Mouse (Mus musculus) lung, postnatal 0 days (tissue): ENCODE results near the gene Rer1. TPM values are rescaled to one million over a fixed set of nuclear protein-coding genes. Genes with fewer than 3 reads are reported as not detected.
"Not testable (repeated sequence)": the region's sequence is repeated elsewhere in the genome, so short reads cannot be mapped to it uniquely, and the experiment has no call there.

Experiments
- ATAC-seq: fragments of 200-750 bp; cut with Nextera tagmentation; 2 replicates; pipeline ENCODE4 v1.8.0; 2017; ENCODE audit warnings: moderate library complexity
- DNase-seq: peaks from one replicate; pipeline ENCODE4 v3.0.0-alpha.2; 2016; ENCODE audit warnings: low spot score
- H3K27ac ChIP-seq: fragments of 300-500 bp; sonication (generic); 2 replicates; pipeline ENCODE4 v1.5.1; 2014; ENCODE audit warnings: antibody characterized with exemption, mild to moderate bottlenecking, low read length, mixed read lengths
- H3K27me3 ChIP-seq: fragments of 300-500 bp; sonication (generic); replicated peaks from 2 replicates; pipeline ENCODE4 v1.6.1; 2014; ENCODE audit warnings: low read length, mixed read lengths; ENCODE audit not compliant: insufficient read depth
- H3K36me3 ChIP-seq: fragments of 300-500 bp; sonication (generic); 2 replicates; pipeline ENCODE4 v1.6.1; 2014; ENCODE audit warnings: low read length, mixed read lengths; ENCODE audit not compliant: insufficient read depth
- H3K4me1 ChIP-seq: fragments of 300-500 bp; sonication (generic); 2 replicates; pipeline ENCODE4 v1.6.1; 2014; ENCODE audit warnings: antibody characterized with exemption, low read depth, low read length, mixed read lengths; ENCODE audit not compliant: insufficient read depth
- H3K4me2 ChIP-seq: fragments of 300-500 bp; sonication (generic); replicated peaks from 2 replicates; pipeline ENCODE4 v1.6.1; 2014; ENCODE audit warnings: low read depth, mild to moderate bottlenecking, low read length, moderate library complexity, mixed read lengths
- H3K4me3 ChIP-seq: fragments of 300-500 bp; sonication (generic); 2 replicates; pipeline ENCODE4 v1.5.1; 2014; ENCODE audit warnings: low read depth, low read length
- H3K9ac ChIP-seq: fragments of 300-500 bp; sonication (generic); replicated peaks from 2 replicates; pipeline ENCODE4 v1.6.1; 2014; ENCODE audit warnings: low read depth, mild to moderate bottlenecking
- H3K9me3 ChIP-seq: fragments of 300-500 bp; sonication (generic); 2 replicates; pipeline ENCODE4 v1.6.1; 2016; ENCODE audit warnings: low read length, mixed read lengths
- CTCF ChIP-seq: IDR thresholded peaks from 2 replicates; pipeline ENCODE4 v1.5.1; 2016; ENCODE audit warnings: antibody characterized with exemption, mild to moderate bottlenecking
- EP300 ChIP-seq: IDR thresholded peaks from 2 replicates; pipeline ENCODE4 v1.6.1; 2016; ENCODE audit warnings: antibody characterized with exemption, mild to moderate bottlenecking, control low read depth
- WGBS: fragments of 180-500 bp; shearing (Covaris S2); extraction: QIAGEN DNeasy Blood & Tissue Kit; methylation state at CpG from one replicate; pipeline ENCODE4 v1.1.7; 2014; 5-methylcytosine and 5-hydroxymethylcytosine counted together
- polyA plus RNA-seq: library from polyadenylated mRNA; unstranded; fragments of >200 nt; fragmentation: Nextera tagmentation; extraction: Ambion mirVana; gene quantifications from 2 replicates; pipeline ENCODE4 v1.2.1, GENCODE M21; 2015

The Rer1 gene
- polyA plus RNA-seq, 1 experiment from 2014 or later, result 156 TPM

GRCm38 (mm10) chr4:155079666-155080065 lies 6.5 kb downstream of the Rer1 start:
- 64% methylated on average over 6 of the region's 6 CpGs for WGBS
- Histone ChIP-seq H3K36me3 (peaks cover 26% of the 10 kb centered on the region), H3K9me3 (no peaks in the 10 kb centered on the region), H3K27ac (no peak overlapping the region), H3K4me2 (no peak overlapping the region), H3K4me1 (peaks cover 4% of the 10 kb centered on the region; the same call in 1 of the 2 replicates), H3K4me3 (no peak overlapping the region), H3K9ac (no peak overlapping the region), H3K27me3 (no peaks in the 10 kb centered on the region)
- ATAC-seq (no peak), DNase-seq (no peak)
- TF ChIP-seq EP300 (no peak), CTCF (no peak)

- ATAC-seq, result peak; percentile 46
- peak; percentile 29 for DNase-seq
- not testable (repeated sequence) for H3K9me3 ChIP-seq, H3K4me3 ChIP-seq, H3K9ac ChIP-seq, H3K4me2 ChIP-seq, H3K4me1 ChIP-seq, H3K27ac ChIP-seq, H3K27me3 ChIP-seq
- H3K36me3 ChIP-seq, result peaks cover 26% of the 10 kb centered on the region
- 71% methylated on average over 10 of the region's 10 CpGs for WGBS
These were observed 7.4 kb downstream of the Rer1 start for GRCm38 (mm10) chr4:155078808-155079207.

DNA sequence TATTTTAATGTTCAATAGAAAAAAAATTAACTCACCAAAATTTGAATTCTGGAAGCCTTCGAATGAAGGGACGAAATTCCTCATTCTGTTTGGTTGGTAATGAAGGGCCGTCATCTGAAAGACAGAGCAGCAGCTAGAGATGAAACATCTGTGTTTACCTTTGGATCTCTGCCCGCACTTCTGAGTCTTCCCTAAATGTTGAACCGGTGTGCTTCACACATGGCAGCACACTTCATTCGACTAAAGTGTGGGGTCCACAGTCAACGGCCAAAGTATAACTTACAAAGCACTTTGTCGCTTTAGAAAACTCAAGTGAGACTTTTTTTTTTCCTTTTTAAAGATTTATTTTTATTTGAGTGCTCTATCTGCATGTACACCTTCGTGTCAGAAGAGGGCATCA lies 9.5 kb downstream of the Rer1 start:
- WGBS, result 48% methylated on average over 9 of the region's 9 CpGs
- Histone ChIP-seq H3K4me1 (no peaks in the 10 kb centered on the region), H3K36me3 (peaks cover 40% of the 10 kb centered on the region), H3K9ac (no peak overlapping the region), H3K27me3 (no peaks in the 10 kb centered on the region), H3K27ac (no peak overlapping the region), H3K9me3 (no peaks in the 10 kb centered on the region), H3K4me3 (no peak overlapping the region), H3K4me2 (no peak overlapping the region)
- DNase-seq (no peak), ATAC-seq (no peak)
- TF ChIP-seq EP300 (no peak), CTCF (no peak)

DNA sequence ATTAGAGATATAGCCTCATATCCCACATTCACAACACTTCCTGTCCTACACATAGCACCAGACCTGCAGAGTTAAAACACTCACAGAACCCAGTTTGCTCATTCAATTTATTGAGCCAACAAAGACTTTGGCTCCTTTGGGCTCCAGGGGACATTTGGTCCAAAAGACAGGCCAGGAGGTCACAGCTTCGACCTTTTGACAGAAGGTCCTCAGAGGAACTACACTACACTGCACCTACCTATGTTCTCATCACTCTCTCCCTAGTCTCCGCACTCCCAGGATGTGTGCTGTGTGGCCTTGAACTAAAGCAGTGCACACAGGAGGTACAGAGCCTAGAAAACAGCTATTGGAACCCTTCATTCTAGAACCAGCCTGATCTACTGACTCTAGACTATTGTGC lies 10.4 kb downstream of the Rer1 start:
- ATAC-seq, result no peak

DNA sequence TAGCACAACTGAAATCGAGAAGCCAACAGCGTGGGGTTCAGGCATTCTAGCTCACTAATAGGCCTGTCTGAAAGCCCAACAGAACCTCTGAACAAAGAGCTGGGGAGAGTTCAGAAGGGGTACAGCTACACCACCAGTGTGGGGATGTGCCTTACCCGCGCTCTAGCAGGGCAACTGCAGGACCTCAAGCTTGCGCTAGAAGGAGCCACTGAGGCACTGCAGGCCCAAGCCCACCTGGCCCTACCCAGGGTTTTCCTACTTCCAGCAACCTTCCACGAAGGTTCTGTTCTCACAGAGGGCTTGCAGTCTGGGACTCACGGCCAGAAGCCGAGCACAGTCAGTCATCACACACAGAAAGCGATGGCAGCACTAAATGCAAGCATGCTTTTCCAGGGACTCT lies 11.0 kb downstream of the Rer1 start:
- H3K4me2 ChIP-seq, result no peak overlapping the region
- no peak for ATAC-seq
- no peak overlapping the region for H3K4me3 ChIP-seq
- 91% methylated on average over 9 of the region's 9 CpGs for WGBS
- H3K27me3 ChIP-seq, result no peaks in the 10 kb centered on the region
- no peak for TF ChIP-seq EP300
- peak; percentile 25; the same call in 1 of the 2 replicates for TF ChIP-seq CTCF
- H3K9ac ChIP-seq, result no peak overlapping the region
- H3K36me3 ChIP-seq, result peaks cover 49% of the 10 kb centered on the region
- no peaks in the 10 kb centered on the region for H3K9me3 ChIP-seq
- no peak for DNase-seq
- H3K4me1 ChIP-seq, result no peaks in the 10 kb centered on the region
- H3K27ac ChIP-seq, result no peak overlapping the region

More for the DNA sequence above, 10.4 kb downstream of the Rer1 start:
- Histone ChIP-seq H3K4me3 (no peak overlapping the region), H3K27ac (no peak overlapping the region), H3K9me3 (no peaks in the 10 kb centered on the region), H3K36me3 (peaks cover 47% of the 10 kb centered on the region), H3K4me2 (no peak overlapping the region), H3K9ac (no peak overlapping the region), H3K4me1 (no peaks in the 10 kb centered on the region), H3K27me3 (no peaks in the 10 kb centered on the region)
- WGBS, result 95% methylated on average over 2 of the region's 2 CpGs
- no peak for TF ChIP-seq EP300
- no peak for TF ChIP-seq CTCF
- no peak for DNase-seq

GRCm38 (mm10) chr4:155074418-155074817 lies 11.8 kb downstream of the Rer1 start:
- WGBS, result 70% methylated on average over 9 of the region's 9 CpGs
- DNase-seq (no peak), ATAC-seq (no peak)
- Histone ChIP-seq H3K36me3 (peaks cover 50% of the 10 kb centered on the region), H3K4me1 (no peaks in the 10 kb centered on the region), H3K9ac (no peak overlapping the region), H3K4me3 (no peak overlapping the region), H3K27ac (no peak overlapping the region), H3K27me3 (no peaks in the 10 kb centered on the region), H3K4me2 (no peak overlapping the region), H3K9me3 (no peaks in the 10 kb centered on the region)
- TF ChIP-seq CTCF (no peak), EP300 (no peak)

- H3K4me3 ChIP-seq, result no peak overlapping the region
- WGBS, result 89% methylated on average over 5 of the region's 5 CpGs
- H3K9ac ChIP-seq, result no peak overlapping the region
- no peaks in the 10 kb centered on the region for H3K27me3 ChIP-seq
- H3K4me2 ChIP-seq, result no peak overlapping the region
- no peaks in the 10 kb centered on the region for H3K9me3 ChIP-seq
- H3K4me1 ChIP-seq, result peaks cover 6% of the 10 kb centered on the region
- no peak for DNase-seq
- H3K36me3 ChIP-seq, result peaks cover 40% of the 10 kb centered on the region
- TF ChIP-seq EP300 (no peak), CTCF (no peak)
- no peak overlapping the region for H3K27ac ChIP-seq
- ATAC-seq, result no peak
These were observed 15.3 kb downstream of the Rer1 start for GRCm38 (mm10) chr4:155070921-155071320.
